Mouse (Mus musculus) neutrophil, adult 83 days (primary cell): ENCODE results near the gene Kctd17. TPM values are rescaled to one million over a fixed set of nuclear protein-coding genes. Genes with fewer than 3 reads are reported as not detected.

Experiments used
- total RNA-seq, 2 experiments: library from RNA; stranded (reverse); gene quantifications; one replicate each; pipeline ENCODE4 v1.2.4; 2023

Kctd17 gene
- total RNA-seq, result 1 to 10 TPM; 5.8 to 7.5 TPM

DNA sequence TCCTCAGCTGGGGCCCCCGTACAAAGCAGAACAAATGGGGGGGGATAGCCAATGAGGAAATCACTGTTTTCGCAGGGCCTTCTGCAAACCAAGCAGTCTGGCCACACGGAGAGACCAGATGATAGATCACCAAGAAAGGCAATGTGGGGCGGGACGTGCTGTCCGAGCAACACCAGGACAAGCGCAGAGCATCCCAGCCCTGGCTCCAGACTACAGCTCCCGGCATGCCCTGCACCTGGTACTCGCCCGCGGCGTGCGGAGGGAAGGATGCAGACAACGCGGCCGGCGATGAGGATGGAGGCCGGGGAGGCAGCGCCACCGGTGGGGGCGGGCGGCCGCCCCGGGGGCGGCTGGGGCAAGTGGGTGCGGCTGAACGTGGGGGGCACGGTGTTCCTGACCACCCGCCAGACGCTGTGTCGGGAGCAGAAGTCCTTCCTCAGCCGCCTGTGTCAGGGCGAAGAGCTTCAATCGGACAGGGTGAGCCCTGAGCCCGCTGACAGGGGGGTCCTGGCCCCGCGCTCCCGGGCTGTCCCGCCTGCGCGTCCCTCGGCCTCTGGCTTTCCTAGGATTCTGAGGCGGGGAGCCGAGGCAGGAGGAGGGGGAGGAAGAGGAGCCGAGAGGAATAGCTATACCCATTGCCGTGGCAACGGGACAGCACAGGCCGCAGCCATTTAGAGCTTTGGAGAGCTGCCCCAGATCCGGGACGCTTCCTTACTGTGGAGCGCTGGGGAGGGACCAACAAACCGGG, at the start of gene Kctd17:
TSS of gene Kctd17 (plus strand) at position 174 of the 748 bp plus-strand sequence.

DNA sequence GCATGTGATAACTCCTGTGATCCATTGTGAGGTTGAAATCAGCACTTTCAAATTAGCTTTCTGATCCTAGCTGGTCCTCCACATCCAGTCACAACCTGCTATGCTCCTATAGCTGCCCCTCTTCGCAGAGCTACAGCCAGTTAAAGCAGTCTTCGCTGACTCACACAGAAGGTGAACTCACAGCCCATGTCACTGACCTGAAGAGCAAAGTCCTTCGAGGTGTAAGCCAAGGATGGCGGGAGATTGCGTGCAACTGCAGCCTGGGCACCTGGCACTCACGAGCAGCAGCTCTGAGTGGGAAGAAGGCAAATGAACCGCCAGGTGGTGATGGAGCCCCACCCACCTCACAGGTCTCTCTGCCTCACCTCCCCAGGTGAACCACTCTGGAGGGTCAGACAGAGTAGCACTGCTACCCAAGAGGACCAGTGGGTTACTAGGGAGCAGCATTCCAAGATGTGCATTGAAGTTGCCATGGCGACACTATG, 32.8 kb upstream of the Kctd17 start, which contains the start of gene Tex33:
TSS of gene Tex33 (minus strand) at position 435 of the 485 bp plus-strand sequence.

DNA sequence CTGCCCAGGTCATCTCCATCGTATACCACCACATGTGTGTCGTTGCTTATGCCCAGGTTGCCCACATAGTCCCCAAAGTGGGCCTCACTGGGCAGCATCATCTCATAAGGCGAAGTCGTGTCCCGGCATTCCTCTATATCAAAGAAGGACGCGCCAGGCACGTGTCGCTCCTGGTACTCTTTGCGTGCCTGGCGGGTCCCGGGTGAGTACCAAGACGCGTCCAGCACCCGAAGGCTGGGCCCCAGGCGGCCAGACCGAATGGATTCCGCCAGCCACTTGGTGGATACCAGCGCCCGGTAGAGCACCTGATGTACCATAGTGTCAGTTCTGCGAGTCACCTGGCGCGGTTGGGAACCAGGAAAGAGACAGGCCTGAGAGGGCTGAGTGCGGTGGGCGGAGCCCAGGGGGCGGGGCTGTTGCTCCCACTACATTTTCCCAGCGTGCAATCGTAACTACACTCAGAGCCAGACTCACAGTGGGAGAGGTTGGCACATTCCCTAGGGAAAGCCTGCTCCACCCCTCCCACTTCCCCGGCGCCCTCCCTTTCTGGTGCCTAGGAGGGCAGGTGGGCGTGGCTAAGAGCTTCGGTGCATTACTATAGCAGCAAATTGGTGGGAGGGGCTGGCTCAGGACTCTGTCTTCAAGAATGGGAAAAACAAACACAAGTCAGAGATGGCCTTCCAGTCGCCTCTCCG, 22.7 kb upstream of the Kctd17 start, which contains the start of gene Tst:
TSS of gene Tst (minus strand) at position 391 of the 695 bp plus-strand sequence.

DNA sequence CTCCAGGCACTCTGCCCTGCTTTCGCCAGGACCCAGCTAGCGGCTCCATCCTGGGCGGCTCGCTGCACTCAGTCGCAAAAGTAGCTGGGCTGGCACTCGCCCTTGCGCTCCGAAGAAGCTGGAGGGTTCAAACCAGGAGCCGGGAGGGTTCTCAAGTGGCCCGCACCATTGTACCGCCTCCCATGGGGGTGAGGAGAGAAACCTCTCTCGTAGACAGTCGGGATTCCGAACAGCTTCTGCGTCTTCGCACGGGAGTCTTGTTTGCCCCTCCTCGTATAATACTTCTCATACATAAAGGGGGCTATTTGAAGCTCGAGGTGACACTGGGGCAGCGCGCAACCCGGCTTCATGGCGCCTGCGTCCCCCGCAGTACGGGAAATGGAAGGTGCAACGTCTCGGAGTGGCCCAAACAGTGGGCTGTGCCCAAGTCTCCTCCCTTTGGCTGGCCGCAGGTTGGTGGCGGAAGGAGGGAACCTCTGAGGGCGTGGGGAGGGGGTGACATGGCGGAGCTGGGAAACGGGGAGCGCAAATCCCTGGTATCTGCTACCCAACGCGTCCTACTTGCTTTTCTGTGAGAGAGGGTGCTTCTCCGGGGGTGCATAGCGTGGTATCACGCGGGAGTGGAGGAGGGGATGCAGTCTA, 21.9 kb upstream of the Kctd17 start, which contains the start of gene Mpst:
TSS of gene Mpst (plus strand) at position 124 of the 642 bp plus-strand sequence.

DNA sequence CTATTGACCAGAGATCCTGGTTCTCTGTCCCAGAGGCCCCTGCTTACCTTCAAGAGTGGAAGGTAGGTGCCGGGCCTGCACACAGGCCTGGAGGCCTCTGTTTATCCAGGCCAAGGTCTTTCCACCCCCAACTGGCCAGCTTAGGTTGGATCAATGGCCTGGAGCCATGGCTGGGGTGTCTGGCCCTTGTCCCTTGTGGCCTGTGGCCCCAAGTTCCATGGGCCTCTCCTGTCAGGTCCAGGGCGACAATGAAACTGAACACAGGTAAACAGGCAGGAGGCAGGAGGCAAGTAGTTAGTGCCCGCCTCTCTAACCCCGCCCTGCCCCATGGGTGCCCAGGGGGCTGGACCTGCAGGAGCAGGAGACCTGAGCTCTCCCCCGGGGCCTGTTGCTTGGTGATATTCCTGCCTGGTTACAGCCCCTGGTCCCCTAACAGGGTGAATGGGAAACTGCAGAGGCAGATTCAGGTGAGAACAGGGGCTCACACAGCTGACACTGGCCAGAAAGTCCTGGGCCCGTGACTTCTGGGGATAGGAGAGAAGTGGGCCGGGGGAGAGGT, 40.1 kb downstream of the Kctd17 start, which contains the start of gene Tmprss6:
TSS of gene Tmprss6 (minus strand) at position 256 of the 559 bp plus-strand sequence.

Other genes with a start within 250 kb of the Kctd17 start
- under 1 TPM in 1 of 2 experiments, not detected in 1; 0.61 TPM for gene Pvalb, start 222.2 kb upstream of the Kctd17 start, total RNA-seq
- 100 to 1,000 TPM; 661 to 699 TPM for gene Ncf4, start 183.8 kb upstream of the Kctd17 start, total RNA-seq
- gene Csf2rb2, start 122.8 kb upstream of the Kctd17 start, total RNA-seq, result 10 to 100 TPM; 25.8 to 37.3 TPM
- gene Csf2rb, start 102.8 kb upstream of the Kctd17 start, total RNA-seq, result 100 to 1,000 TPM; 168 to 216 TPM
- not detected for gene Tex33, start 32.7 kb upstream of the Kctd17 start, total RNA-seq
- gene Tst, start 22.7 kb upstream of the Kctd17 start, total RNA-seq, result 10 to 100 TPM; 19.8 to 23.5 TPM
- gene Mpst, start 22.1 kb upstream of the Kctd17 start, total RNA-seq, result 10 to 100 TPM; 34.0 to 38.3 TPM
- gene Tmprss6, start 40.1 kb downstream of the Kctd17 start, total RNA-seq, result under 1 TPM in 1 of 2 experiments, not detected in 1; 0.11 TPM
- gene Il2rb, start 66.7 kb downstream of the Kctd17 start, total RNA-seq, result under 1 TPM; 0.64 to 0.88 TPM
- 1 to 10 TPM in 1 of 2 experiments, under 1 TPM in 1; 0.92 to 1.5 TPM for gene C1qtnf6, start 102.9 kb downstream of the Kctd17 start, total RNA-seq
- not detected for gene Sstr3, start 116.1 kb downstream of the Kctd17 start, total RNA-seq
- gene Rac2, start 144.2 kb downstream of the Kctd17 start, total RNA-seq, result 1,000 to 10,000 TPM; 1,433 to 1,468 TPM
- gene Cyth4, start 168.5 kb downstream of the Kctd17 start, total RNA-seq, result 100 to 1,000 TPM; 159 to 178 TPM